Mouse (Mus musculus): ENCODE data around the gene Plekhn1.

- TF ChIP-seq CTCF (IDR thresholded peaks at IDR 0.05) (no peak), POLR2A (IDR thresholded peaks at IDR 0.05; ENCODE audit: insufficient read depth, low read depth, low read length) (no peak)
Observed at GRCm38 (mm10) chr4:156255078-156255839, 20.6 kb upstream of the Plekhn1 start, which contains the start of gene Samd11.
